Mouse (Mus musculus) forebrain, embryonic 12.5 days (tissue): ENCODE data around the gene Fam133b. TPM values are rescaled to one million over a fixed set of nuclear protein-coding genes. Genes with fewer than 3 reads are reported as not detected.

ENCODE experiments used
- ATAC-seq: fragments of 200-750 bp; cut with Nextera tagmentation; 2 replicates; pipeline ENCODE4 v1.8.0; 2017; ENCODE audit warnings: moderate TSS enrichment; ENCODE audit not compliant: low FRiP score
- H3K27ac ChIP-seq: fragments of 300-500 bp; sonication (generic); 2 replicates; pipeline ENCODE4 v1.5.1; 2016; ENCODE audit warnings: mild to moderate bottlenecking
- H3K27me3 ChIP-seq: fragments of 300-500 bp; sonication (generic); 2 replicates; pipeline ENCODE4 v1.6.1; 2016; ENCODE audit warnings: mild to moderate bottlenecking
- H3K36me3 ChIP-seq: fragments of 300-500 bp; sonication (generic); replicated peaks from 2 replicates; pipeline ENCODE4 v1.6.1; 2016; ENCODE audit warnings: mild to moderate bottlenecking
- H3K4me1 ChIP-seq: fragments of 300-500 bp; sonication (generic); 2 replicates; pipeline ENCODE4 v1.6.1; 2016
- H3K4me2 ChIP-seq: fragments of 300-500 bp; sonication (generic); 2 replicates; pipeline ENCODE4 v1.6.1; 2016; ENCODE audit warnings: mild to moderate bottlenecking, moderate library complexity
- H3K4me3 ChIP-seq: fragments of 300-500 bp; sonication (generic); replicated peaks from 2 replicates; pipeline ENCODE4 v1.5.1; 2016; ENCODE audit warnings: mild to moderate bottlenecking
- H3K9ac ChIP-seq: fragments of 300-500 bp; sonication (generic); 2 replicates; pipeline ENCODE4 v1.6.1; 2016; ENCODE audit warnings: mild to moderate bottlenecking
- H3K9me3 ChIP-seq: fragments of 300-500 bp; sonication (generic); 2 replicates; pipeline ENCODE4 v1.6.1; 2016
- WGBS: fragments of 180-500 bp; shearing (Covaris S2); methylation state at CpG from one replicate; pipeline ENCODE4 v1.1.7; 2016; 5-methylcytosine and 5-hydroxymethylcytosine counted together
- polyA plus RNA-seq: library from polyadenylated mRNA; unstranded; fragments of >200 nt; fragmentation: Nextera tagmentation; extraction: Ambion mirVana; gene quantifications from 2 replicates; pipeline ENCODE4 v1.2.1, GENCODE M21; 2016

Fam133b gene
- polyA plus RNA-seq: 44.1 and 44.6 TPM in 2 replicates

DNA sequence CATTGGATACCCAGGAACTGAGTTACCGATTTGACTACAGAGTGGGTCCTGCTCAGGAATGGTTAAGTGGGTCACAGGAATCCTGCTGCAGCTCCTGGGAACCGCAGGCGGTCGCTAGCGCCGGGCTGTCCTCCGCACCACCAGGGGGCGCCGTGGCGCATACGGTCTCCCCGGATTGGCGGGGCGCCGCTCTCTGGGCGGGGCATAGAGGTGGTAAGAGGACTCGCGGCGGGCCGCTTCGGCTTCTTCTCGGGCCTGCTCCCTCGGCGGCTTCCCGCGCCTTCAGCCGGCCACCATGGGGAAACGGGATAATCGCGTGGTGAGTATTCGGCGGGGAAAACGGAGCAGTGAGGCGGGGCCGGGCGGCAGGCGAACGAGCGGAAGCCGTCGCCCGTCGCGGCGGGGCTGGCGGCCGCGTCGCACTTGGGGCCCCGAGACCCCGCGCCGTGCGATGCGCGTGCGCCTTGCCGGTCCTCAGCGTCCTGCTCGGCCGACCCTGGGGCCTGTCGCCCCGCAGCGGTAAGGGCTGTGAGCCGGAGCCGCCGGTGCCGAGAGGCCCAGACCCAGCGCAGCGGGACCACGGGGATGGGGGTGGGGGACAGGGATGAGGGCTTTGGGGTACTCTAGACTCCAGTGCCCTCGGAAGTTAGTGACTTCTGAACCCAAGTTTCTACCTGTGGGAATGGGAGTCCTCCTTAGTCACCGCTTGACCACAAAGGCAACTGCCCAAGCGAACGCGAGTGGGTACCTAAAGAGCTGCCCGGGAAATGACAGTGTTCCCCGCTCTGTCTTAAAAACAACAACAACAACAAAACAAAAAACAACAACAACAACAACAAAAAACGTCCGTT lies at the start of gene Fam133b:
Gene Fam133b, plus strand, starts transcription at position 205 of the 851 bp plus-strand sequence.
- Histone ChIP-seq H3K4me3 (peak within 1 kb of the TSS; percentile 92), H3K4me2 (peak within 1 kb of the TSS; percentile 69), H3K27ac (peak within 1 kb of the TSS; percentile 90), H3K9me3 (no peaks in the 10 kb centered on the region), H3K9ac (peak within 1 kb of the TSS; percentile 89), H3K4me1 (peaks cover 12% of the 10 kb centered on the region), H3K36me3 (peaks cover 8% of the 10 kb centered on the region), H3K27me3 (no peaks in the 10 kb centered on the region)
- under 1% methylated on average over 59 of the region's 80 CpGs for WGBS
- ATAC-seq: peak; percentile 97

DNA sequence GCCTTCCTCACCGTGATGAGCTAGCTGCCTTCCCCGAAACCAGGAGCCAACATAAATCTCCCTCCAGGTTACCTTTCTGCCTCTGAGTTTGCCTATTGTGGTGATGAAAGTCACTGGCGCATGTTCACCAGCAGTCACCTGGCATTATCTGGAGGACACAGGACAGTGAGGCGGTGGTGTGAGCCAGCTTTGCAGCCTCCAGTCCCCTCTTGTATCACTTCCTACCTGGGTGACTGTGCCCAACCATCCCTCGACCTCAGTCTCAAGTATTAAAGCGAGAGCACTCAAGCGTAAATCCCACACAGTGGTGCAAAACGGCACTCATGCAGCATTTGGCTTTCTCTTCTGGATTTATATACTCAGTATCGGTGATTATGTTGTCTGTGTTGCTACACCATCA lies 49.7 kb upstream of the Fam133b start:
- Histone ChIP-seq H3K9me3 (no peaks in the 10 kb centered on the region), H3K4me2 (no peak overlapping the region), H3K36me3 (no peaks in the 10 kb centered on the region), H3K27ac (no peak overlapping the region), H3K4me3 (no peak overlapping the region), H3K27me3 (no peaks in the 10 kb centered on the region), H3K9ac (no peak overlapping the region), H3K4me1 (no peaks in the 10 kb centered on the region)
- WGBS: 94% methylated on average over 9 of the region's 9 CpGs
- ATAC-seq: no peak

DNA sequence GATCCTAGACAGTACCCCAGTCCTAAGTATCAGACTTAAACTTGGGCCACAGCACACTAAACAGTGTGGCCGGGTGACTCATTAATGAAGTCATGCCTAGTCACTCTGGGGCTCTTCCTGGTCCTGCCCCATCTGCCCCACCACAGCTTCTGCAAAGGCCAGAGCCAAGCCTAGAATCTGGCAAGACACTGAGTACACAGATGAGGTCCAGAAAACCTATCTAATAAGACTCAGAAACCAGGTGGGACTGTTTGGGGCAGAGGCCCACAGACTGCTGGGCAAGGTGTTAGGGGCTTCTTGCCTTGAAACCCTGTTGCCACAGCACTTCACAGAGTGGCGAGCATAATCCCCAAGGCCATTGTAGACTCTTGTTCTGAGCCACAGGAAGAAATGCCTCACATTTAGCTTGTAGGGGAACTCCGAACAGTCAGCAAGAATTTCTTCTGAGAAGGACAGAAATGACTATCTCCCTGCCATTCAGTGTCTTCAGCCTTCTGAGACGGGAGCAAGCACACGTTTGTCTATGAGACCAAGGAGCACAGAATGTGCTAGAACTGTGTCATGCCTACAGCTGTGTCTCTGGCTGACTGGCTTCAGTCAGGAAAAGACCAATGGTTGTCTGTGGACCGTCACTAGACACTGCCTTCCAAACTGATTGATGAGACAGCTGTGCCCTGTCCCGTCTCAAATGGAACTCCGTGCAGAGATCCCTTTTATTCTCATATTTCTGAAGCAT lies 49.0 kb upstream of the Fam133b start:
- H3K36me3 ChIP-seq: no peaks in the 10 kb centered on the region
- no peak overlapping the region for H3K9ac ChIP-seq
- H3K9me3 ChIP-seq: no peaks in the 10 kb centered on the region
- no peak overlapping the region for H3K27ac ChIP-seq
- ATAC-seq: no peak
- no peak overlapping the region for H3K4me2 ChIP-seq
- H3K4me1 ChIP-seq: no peaks in the 10 kb centered on the region
- no peak overlapping the region for H3K4me3 ChIP-seq
- 89% methylated on average over 8 of the region's 8 CpGs for WGBS
- H3K27me3 ChIP-seq: no peaks in the 10 kb centered on the region

DNA sequence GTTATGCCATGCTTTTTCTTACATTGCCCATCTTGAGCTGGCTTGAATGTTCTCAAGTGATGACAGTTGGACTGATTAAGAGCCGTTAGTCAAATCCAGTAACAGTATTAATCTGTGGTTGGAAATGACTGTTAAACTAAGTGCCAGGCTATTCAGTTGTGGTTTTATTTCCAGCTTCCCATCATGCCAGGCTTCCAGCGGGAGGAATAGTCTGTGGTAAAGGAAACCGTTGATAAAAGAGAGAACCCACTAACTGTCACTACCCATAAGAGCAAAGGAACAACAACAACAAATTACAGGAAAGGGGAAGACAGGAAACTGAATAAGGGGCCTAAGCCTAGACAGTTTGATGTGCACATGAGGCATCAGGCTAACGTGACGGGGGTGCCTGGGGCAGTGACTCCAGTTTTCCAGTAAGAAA lies 46.1 kb upstream of the Fam133b start:
- ATAC-seq: no peak
- no peak overlapping the region for H3K27ac ChIP-seq
- no peaks in the 10 kb centered on the region for H3K36me3 ChIP-seq
- H3K4me2 ChIP-seq: no peak overlapping the region
- H3K4me1 ChIP-seq: peaks cover 3% of the 10 kb centered on the region; the same call in 1 of the 2 replicates
- 84% methylated on average over 5 of the region's 5 CpGs for WGBS
- H3K9ac ChIP-seq: no peak overlapping the region
- no peaks in the 10 kb centered on the region for H3K27me3 ChIP-seq
- H3K4me3 ChIP-seq: no peak overlapping the region
- no peaks in the 10 kb centered on the region for H3K9me3 ChIP-seq

DNA sequence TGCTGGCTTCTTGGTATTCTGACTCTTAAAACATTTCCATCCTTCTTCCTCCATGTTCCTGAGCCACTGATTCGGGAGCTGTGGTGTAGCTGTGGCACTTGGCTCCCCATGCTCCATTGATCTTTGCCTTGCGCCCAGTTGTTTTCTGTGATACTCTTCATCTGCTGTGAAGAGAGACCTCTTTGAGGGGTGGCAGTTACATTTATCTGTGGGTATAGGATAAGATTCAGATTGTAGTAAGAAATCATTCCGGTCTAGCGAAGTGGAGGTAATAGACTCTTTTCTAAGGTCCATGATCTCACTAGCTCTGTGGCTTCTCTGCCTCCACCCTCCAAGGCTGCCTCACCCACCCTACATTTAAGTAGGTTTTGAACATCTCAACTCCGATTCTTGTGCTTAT lies 43.3 kb upstream of the Fam133b start:
- Histone ChIP-seq H3K36me3 (no peaks in the 10 kb centered on the region), H3K9me3 (no peaks in the 10 kb centered on the region), H3K9ac (no peak overlapping the region), H3K4me3 (no peak overlapping the region), H3K27me3 (no peaks in the 10 kb centered on the region), H3K4me2 (no peak overlapping the region), H3K4me1 (peaks cover 3% of the 10 kb centered on the region; the same call in 1 of the 2 replicates), H3K27ac (no peak overlapping the region)
- ATAC-seq: no peak
- WGBS: 89% methylated on average over 5 of the region's 5 CpGs

DNA sequence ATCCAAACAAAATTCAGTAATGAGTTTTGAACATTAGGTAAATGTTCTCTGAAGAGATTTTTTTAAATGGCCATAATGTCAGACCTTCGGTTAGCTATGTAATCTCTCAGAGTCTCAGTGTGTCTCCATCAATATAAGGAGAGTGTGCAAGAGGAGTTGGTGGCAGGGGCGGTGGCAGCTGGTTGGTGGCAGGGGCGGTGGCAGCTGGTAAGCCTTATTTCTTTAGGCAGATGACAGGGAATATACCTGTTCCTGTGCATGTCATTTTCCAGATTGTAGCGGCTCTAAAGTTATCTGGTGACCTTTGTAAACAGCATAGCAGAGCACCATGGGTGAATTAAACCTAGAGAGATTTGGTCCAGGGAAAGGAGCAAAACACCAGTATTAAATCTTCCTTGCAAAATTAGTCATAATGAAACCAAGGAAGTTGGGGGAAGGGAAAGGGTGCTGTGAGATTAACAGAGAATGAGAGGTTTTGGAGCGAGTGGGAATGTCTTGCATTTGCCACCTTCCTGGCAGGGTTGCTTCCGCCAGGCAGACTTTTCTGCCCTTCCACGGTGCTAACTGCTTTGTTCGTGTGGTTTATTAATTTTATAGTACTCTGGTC lies 42.6 kb upstream of the Fam133b start:
- WGBS: 81% methylated on average over 8 of the region's 8 CpGs
- Histone ChIP-seq H3K36me3 (no peaks in the 10 kb centered on the region), H3K9ac (no peak overlapping the region), H3K4me1 (peaks cover 3% of the 10 kb centered on the region; the same call in 1 of the 2 replicates), H3K4me2 (no peak overlapping the region), H3K27me3 (no peaks in the 10 kb centered on the region), H3K27ac (no peak overlapping the region), H3K9me3 (no peaks in the 10 kb centered on the region), H3K4me3 (no peak overlapping the region)
- no peak for ATAC-seq

DNA sequence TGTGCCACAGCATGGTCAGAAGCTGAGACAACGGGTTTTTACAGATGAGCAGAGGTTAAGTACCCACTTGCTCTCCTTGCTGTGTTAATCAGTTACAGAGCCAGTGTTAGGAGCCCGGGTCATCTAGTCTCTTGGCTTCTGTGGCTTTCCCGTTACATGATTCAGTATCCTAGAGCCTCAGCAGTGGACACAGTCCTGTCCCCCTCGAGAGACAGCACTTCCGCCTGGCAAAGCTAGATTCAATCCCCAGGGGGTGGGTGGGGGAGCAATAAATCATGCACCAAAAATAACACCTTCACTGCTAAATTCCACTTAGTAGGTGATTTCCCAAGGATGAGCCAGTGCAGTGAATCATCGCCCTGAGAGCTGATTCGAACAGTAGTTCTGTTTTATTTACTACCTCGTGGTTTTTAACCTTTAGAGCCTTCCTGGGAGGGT lies 42.0 kb upstream of the Fam133b start:
- no peak for ATAC-seq
- Histone ChIP-seq H3K4me2 (no peak overlapping the region), H3K4me1 (peaks cover 3% of the 10 kb centered on the region; the same call in 1 of the 2 replicates), H3K9ac (no peak overlapping the region), H3K4me3 (no peak overlapping the region), H3K36me3 (no peaks in the 10 kb centered on the region), H3K27ac (no peak overlapping the region), H3K27me3 (no peaks in the 10 kb centered on the region), H3K9me3 (no peaks in the 10 kb centered on the region)
- WGBS: 67% methylated on average over 8 of the region's 8 CpGs

DNA sequence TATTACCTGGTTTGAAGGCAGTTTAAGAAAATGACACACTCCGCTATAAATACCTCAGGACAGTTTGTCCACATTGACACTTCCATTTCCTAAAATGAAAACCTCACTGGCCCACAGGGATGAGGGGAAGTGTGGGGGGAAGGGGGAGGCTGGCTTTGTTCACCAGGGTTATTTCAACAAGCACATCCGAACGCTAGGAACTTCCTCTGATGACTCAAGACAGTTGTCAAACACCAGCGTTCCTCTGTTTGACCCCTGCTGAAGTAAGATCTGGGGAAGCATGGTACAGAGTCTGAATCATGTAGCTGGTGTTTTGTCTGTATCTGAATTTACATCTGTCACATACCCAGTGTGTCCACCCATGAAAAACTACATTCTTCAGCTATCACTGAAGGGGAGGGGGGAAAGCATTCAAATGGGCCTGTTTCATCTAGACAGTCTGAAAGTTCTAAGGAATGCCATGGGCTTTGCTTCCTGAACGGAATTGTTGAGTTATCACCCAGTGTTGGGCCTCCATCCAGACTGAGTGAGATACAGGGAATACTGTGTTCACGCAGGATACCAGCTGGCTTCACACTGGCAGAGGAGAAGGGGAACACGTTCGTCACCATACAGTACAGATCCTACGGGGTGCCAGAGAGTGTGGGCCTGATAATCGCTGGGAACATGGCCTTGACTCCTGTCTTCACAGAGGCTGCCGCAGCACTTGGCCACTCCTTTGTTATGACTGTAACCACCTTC lies 40.9 kb upstream of the Fam133b start:
- WGBS: 82% methylated on average over 11 of the region's 11 CpGs
- no peaks in the 10 kb centered on the region for H3K9me3 ChIP-seq
- no peaks in the 10 kb centered on the region for H3K36me3 ChIP-seq
- no peak overlapping the region for H3K4me2 ChIP-seq
- H3K27ac ChIP-seq: no peak overlapping the region
- H3K9ac ChIP-seq: no peak overlapping the region
- no peak for ATAC-seq
- peaks cover 3% of the 10 kb centered on the region; the same call in 1 of the 2 replicates for H3K4me1 ChIP-seq
- no peak overlapping the region for H3K4me3 ChIP-seq
- H3K27me3 ChIP-seq: no peaks in the 10 kb centered on the region

DNA sequence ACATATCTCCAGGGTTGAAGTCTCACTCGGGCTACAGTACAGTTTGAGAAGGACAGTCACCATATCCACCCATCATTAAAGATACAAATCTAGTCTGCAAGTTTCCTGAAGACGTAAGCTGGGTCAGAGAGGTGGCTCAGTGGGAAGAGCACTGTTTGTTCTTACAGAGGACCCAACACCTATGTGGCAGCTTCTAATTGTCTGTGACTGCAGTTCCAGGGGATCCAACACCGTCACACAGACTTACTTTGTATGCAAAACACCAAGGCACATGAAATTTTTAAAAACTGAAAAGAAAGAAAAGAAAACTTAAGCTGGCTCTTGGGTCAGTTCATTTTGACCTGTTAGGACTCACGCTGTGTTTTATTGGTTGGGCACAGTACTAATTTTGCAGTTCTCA lies 40.3 kb upstream of the Fam133b start:
- no peak for ATAC-seq
- WGBS: 82% methylated on average over 4 of the region's 4 CpGs

DNA sequence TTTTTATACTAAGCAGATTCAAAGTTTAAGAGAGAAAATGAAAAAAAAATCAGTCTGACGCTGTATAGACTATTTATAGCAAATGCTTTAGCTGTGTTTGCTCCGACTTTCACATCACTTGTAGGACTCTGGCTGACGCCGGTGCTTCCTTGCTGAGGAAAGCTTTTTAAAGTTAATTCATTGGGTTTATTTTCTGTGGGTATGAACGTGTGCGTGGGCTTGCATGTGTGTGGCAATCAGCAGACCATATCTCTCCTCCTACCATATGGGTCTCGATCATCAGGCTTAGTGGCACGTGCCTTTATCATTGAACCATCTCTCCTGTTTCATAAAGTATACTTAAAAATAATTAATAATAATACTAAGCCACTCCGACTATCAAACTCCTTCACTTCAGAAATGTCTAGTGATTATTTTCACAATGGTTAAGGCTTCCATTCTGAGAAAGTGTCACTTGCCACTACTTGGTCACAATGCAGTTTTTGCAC lies 39.8 kb upstream of the Fam133b start:
- WGBS: 93% methylated on average over 9 of the region's 9 CpGs
- H3K9ac ChIP-seq: no peak overlapping the region
- peaks cover 3% of the 10 kb centered on the region; the same call in 1 of the 2 replicates for H3K4me1 ChIP-seq
- ATAC-seq: no peak
- H3K36me3 ChIP-seq: no peaks in the 10 kb centered on the region
- no peak overlapping the region for H3K27ac ChIP-seq
- H3K27me3 ChIP-seq: no peaks in the 10 kb centered on the region
- no peaks in the 10 kb centered on the region for H3K9me3 ChIP-seq
- no peak overlapping the region for H3K4me2 ChIP-seq
- no peak overlapping the region for H3K4me3 ChIP-seq

More for the DNA sequence above, 40.3 kb upstream of the Fam133b start:
- Histone ChIP-seq H3K36me3 (no peaks in the 10 kb centered on the region), H3K4me3 (no peak overlapping the region), H3K4me2 (no peak overlapping the region), H3K27ac (no peak overlapping the region), H3K9ac (no peak overlapping the region), H3K27me3 (no peaks in the 10 kb centered on the region), H3K9me3 (no peaks in the 10 kb centered on the region), H3K4me1 (peaks cover 3% of the 10 kb centered on the region; the same call in 1 of the 2 replicates)

DNA sequence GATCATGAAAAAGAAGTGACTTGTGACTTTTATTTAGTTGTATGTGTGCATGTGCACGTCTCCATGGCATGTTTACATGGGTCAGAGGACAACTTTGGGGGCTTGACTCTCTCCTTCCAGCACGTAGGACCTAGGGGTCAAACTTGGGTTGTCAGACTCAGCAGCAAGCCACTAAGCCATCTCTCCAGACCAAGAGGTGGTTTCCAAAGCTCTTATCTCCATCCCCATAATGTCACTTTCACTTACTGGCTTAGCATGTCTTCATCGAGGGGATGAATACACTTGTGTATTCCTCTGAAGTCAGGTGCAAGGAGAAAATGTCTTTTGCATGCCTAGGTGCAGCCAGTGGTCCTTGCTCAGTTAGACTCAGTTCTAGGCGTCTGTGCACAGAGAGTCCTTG lies 39.2 kb upstream of the Fam133b start:
- ATAC-seq: no peak
- no peaks in the 10 kb centered on the region for H3K36me3 ChIP-seq
- H3K27ac ChIP-seq: no peak overlapping the region
- H3K9ac ChIP-seq: no peak overlapping the region
- H3K4me1 ChIP-seq: peaks cover 3% of the 10 kb centered on the region; the same call in 1 of the 2 replicates
- no peak overlapping the region for H3K4me3 ChIP-seq
- H3K9me3 ChIP-seq: no peaks in the 10 kb centered on the region
- H3K27me3 ChIP-seq: no peaks in the 10 kb centered on the region
- WGBS: 67% methylated on average over 4 of the region's 4 CpGs
- H3K4me2 ChIP-seq: no peak overlapping the region
